Mouse (Mus musculus) neural tube, embryonic 14.5 days (tissue): ENCODE measurements at regions not wholly inside any gene's neighbourhood (a gene's known extent, or its start where the extent isn't known, plus 50 kb on each side); places are given as distances from the start of the nearest gene placed in this dataset.
A peak's percentile ranks its signal among the peaks of the same experiment; 100 is the strongest.

Source experiments
- ATAC-seq: fragments of 200-750 bp; cut with Nextera tagmentation; 2 replicates; pipeline ENCODE4 v1.8.0; 2017; ENCODE audit warnings: low read depth, mild to moderate bottlenecking, moderate TSS enrichment, moderate library complexity
- H3K27ac ChIP-seq: fragments of 300-500 bp; sonication (generic); 2 replicates; pipeline ENCODE4 v1.5.1; 2014; ENCODE audit warnings: low read depth, mild to moderate bottlenecking, control low read depth, low read length, moderate library complexity, mixed read lengths
- H3K27me3 ChIP-seq: fragments of 300-500 bp; sonication (generic); 2 replicates; pipeline ENCODE4 v1.6.1; 2014; ENCODE audit warnings: low read length; ENCODE audit not compliant: control insufficient read depth, insufficient read depth
- H3K36me3 ChIP-seq: fragments of 300-500 bp; sonication (generic); 2 replicates; pipeline ENCODE4 v1.6.1; 2014; ENCODE audit warnings: low read length, mixed read lengths; ENCODE audit not compliant: control insufficient read depth, insufficient read depth
- H3K4me1 ChIP-seq: fragments of 300-500 bp; sonication (generic); 2 replicates; pipeline ENCODE4 v1.6.1; 2014; ENCODE audit warnings: low read length; ENCODE audit not compliant: control insufficient read depth, insufficient read depth
- H3K4me2 ChIP-seq: fragments of 300-500 bp; sonication (generic); 2 replicates; pipeline ENCODE4 v1.6.1; 2014; ENCODE audit warnings: mild to moderate bottlenecking, low read depth, low read length, control low read depth
- H3K4me3 ChIP-seq: fragments of 300-500 bp; sonication (generic); 2 replicates; pipeline ENCODE4 v1.5.1; 2014; ENCODE audit warnings: low read depth, low read length, control low read depth, mixed read lengths
- H3K9ac ChIP-seq: fragments of 300-500 bp; sonication (generic); replicated peaks from 2 replicates; pipeline ENCODE4 v1.6.1; 2014; ENCODE audit warnings: low read depth, mild to moderate bottlenecking, control low read depth, low read length, mixed read lengths
- H3K9me3 ChIP-seq: fragments of 300-500 bp; sonication (generic); 2 replicates; pipeline ENCODE4 v1.6.1; 2016; ENCODE audit warnings: low read length; ENCODE audit not compliant: control insufficient read depth
- WGBS: fragments of 180-500 bp; shearing (Covaris S2); extraction: QIAGEN DNeasy Blood & Tissue Kit; methylation state at CpG from one replicate; pipeline ENCODE4 v1.1.7; 2014; 5-methylcytosine and 5-hydroxymethylcytosine counted together

DNA sequence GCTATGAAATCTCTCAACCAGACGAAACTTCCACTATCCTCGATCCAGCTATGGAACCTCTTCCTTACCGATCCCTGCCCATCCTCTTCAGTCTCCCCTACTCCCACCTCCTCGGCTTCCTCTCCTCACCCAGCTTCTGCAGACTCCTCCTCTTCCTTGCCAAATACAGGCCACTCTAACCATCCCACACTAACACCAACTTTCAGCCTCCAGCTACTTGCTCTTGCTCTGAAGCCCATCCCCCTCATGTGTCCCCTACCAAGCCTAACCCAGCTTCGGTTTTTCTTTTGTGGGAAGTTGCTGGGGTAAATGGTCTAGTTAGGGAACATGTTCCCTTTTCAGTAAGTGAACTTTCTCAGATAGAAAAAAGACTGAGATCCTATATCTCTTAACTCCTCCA, 80.8 kb downstream of the Tmem17 start:
- Histone ChIP-seq H3K9ac (no peak overlapping the region), H3K36me3 (no peaks in the 10 kb centered on the region), H3K27me3 (no peaks in the 10 kb centered on the region), H3K4me3 (no peak overlapping the region), H3K9me3 (no peaks in the 10 kb centered on the region), H3K4me1 (0 out of 2 replicates have a peak, but pooled peaks cover 4% of the 10 kb centered on the region), H3K27ac (no peak overlapping the region), H3K4me2 (no peak overlapping the region)
- 91% methylated on average over 5 of the region's 5 CpGs for WGBS
- no peak for ATAC-seq

DNA sequence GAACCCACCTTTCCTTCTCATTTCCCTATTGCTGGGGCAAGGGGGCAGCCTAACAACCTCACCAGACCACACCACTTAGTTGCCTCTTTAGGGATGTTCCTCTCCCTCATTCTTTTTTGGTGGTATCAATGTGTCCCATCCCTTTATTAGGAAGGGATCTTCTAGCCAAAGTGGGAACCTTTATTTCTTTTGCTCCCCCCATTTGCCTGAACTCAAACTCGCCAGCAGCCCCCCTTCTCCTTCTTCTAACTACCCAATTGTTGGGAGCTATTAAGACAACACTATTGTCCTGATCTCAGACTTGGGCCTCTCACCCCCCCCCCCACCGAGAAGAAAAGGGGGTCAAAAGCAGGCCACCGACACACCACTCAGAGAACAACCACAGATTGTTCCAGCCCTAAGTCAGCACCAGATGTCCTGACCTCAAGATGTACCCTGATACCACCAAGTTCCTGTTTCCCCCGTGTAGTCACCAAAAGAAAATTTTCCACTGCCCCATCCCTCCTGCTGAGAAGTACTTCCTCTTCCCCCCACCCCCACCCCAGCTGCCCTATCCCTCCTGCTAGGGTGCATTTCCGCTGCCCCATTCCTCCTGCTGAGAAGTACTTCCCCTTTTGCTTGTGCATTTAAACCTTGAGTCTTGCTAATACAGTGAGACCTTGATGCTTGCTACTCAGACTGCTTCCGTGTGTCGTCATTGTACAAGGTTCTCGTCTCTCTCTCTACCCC, 84.4 kb downstream of the Tmem17 start:
- Histone ChIP-seq H3K27me3 (no peaks in the 10 kb centered on the region), H3K4me2 (no peak overlapping the region), H3K9ac (no peak overlapping the region), H3K9me3 (no peaks in the 10 kb centered on the region), H3K27ac (no peak overlapping the region), H3K4me3 (no peak overlapping the region), H3K36me3 (no peaks in the 10 kb centered on the region), H3K4me1 (no peaks in the 10 kb centered on the region)
- WGBS, result 79% methylated on average over 8 of the region's 8 CpGs
- no peak for ATAC-seq

DNA sequence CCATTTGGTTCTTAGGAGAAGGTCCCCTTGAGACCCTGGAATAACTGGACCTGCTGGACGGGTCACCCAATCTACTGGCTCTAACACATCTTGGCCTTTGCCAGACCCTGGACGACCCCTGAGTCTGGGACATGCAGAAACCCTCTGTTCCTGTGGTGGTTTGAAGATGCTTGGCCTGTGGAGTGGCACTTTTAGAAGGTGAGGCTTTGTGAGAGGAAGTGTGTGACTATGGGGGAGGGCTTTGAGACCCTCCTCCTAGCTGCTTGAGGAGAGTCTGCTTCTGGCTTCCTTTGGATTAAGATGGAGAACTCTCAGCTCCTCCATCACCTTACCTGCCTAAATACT, 84.9 kb downstream of the Tmem17 start:
- ATAC-seq, result no peak
- no peak overlapping the region for H3K4me3 ChIP-seq
- WGBS, result 94% methylated on average over 2 of the region's 2 CpGs
- H3K9ac ChIP-seq, result no peak overlapping the region
- H3K27ac ChIP-seq, result no peak overlapping the region
- H3K9me3 ChIP-seq, result no peaks in the 10 kb centered on the region
- H3K4me2 ChIP-seq, result no peak overlapping the region
- H3K36me3 ChIP-seq, result no peaks in the 10 kb centered on the region
- H3K27me3 ChIP-seq, result no peaks in the 10 kb centered on the region
- no peaks in the 10 kb centered on the region for H3K4me1 ChIP-seq

DNA sequence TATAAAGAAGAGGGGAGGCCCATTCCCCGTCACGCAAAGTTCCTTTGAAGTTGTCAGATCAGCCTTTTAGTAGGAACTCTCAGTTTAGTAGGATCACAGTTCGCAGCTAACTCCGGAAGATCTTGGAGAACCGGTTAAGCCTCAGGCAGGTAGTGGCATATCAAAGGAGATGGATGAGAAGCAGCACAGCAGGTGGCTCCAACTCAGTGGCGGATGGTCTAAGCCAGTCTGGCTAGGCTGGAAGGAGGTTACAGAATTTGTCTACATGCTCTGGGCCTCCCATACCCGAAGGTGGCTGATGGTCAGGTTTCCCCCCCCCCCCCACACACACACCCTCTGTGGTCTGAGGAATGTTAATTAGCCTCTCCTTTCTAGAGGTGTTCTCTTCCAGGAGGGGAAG, 88.5 kb downstream of the Tmem17 start:
- Histone ChIP-seq H3K4me3 (no peak overlapping the region), H3K4me2 (no peak overlapping the region), H3K36me3 (no peaks in the 10 kb centered on the region), H3K4me1 (no peaks in the 10 kb centered on the region), H3K9me3 (no peaks in the 10 kb centered on the region), H3K27me3 (no peaks in the 10 kb centered on the region), H3K9ac (no peak overlapping the region), H3K27ac (no peak overlapping the region)
- WGBS, result 68% methylated on average over 7 of the region's 7 CpGs
- no peak for ATAC-seq

DNA sequence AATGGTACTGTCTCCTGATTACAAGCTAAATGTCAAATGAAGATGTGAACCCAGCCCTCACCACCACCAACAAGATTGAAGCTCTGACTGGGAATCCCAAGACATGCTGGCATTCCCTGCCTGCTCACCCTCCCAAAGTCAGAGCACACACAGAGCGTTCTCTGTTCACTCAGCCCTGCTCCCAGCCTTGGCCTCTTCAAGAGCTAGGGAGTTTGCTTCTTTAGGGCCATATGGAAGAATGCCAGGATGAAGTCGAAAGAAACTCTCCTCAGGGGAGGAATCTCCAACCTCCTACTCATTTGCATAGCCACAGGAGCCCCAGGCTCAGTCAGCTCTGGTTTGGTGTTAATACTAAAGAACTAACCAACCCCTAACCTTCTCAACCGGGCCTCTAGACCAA, 90.1 kb downstream of the Tmem17 start:
- H3K27me3 ChIP-seq, result no peaks in the 10 kb centered on the region
- H3K9me3 ChIP-seq, result no peaks in the 10 kb centered on the region
- H3K27ac ChIP-seq, result no peak overlapping the region
- no peaks in the 10 kb centered on the region for H3K36me3 ChIP-seq
- H3K4me2 ChIP-seq, result no peak overlapping the region
- H3K4me1 ChIP-seq, result no peaks in the 10 kb centered on the region
- no peak overlapping the region for H3K4me3 ChIP-seq
- ATAC-seq, result peak; percentile 88
- H3K9ac ChIP-seq, result no peak overlapping the region
- WGBS, result 15% methylated on average over 3 of the region's 3 CpGs

DNA sequence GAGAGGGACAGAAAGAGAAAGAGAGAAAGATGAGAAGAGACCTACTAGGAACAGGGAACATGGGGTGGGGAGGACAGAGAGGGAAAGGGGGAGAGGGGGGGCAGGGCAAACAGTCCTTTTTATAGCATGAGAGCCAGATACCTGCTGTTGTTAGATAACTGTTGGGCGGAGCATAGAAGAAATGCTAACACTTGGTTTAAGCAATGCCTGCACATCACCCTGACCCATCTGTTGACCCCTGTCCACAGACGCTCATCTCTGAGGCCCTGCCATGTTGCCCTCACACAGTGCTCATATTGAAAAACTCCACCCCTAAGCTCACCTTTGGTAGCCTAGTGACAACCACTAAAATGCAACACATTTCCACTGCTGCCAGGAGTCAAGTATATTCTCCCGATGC, 90.7 kb downstream of the Tmem17 start:
- H3K9me3 ChIP-seq, result no peaks in the 10 kb centered on the region
- no peak for ATAC-seq
- no peak overlapping the region for H3K4me2 ChIP-seq
- H3K9ac ChIP-seq, result no peak overlapping the region
- H3K4me1 ChIP-seq, result no peaks in the 10 kb centered on the region
- H3K27ac ChIP-seq, result no peak overlapping the region
- H3K27me3 ChIP-seq, result no peaks in the 10 kb centered on the region
- no peaks in the 10 kb centered on the region for H3K36me3 ChIP-seq
- 69% methylated on average over 3 of the region's 3 CpGs for WGBS
- no peak overlapping the region for H3K4me3 ChIP-seq

DNA sequence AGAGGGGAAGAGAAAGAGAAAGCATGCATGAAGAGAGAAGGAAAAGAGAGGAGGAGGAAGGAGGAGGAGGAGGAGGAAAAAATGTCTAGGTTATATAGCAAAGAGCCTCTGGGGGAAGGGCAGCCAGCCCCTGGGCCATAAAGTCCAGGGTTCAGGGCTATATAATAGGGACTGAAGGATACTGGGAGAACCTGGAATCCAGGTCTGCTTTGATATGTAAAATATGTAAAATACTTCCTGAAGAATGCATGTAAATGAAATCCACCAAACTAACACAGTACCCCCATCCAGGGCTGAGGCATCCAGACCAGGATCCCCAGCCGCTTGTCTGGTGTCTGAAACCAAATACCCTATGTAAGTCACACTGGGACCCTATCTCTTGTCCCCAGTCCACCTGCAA, 91.5 kb downstream of the Tmem17 start:
- no peaks in the 10 kb centered on the region for H3K9me3 ChIP-seq
- no peak overlapping the region for H3K4me3 ChIP-seq
- no peaks in the 10 kb centered on the region for H3K27me3 ChIP-seq
- no peak overlapping the region for H3K27ac ChIP-seq
- no peak overlapping the region for H3K4me2 ChIP-seq
- H3K36me3 ChIP-seq, result no peaks in the 10 kb centered on the region
- ATAC-seq, result no peak
- H3K9ac ChIP-seq, result no peak overlapping the region
- H3K4me1 ChIP-seq, result no peaks in the 10 kb centered on the region
- 100% methylated on average over 1 of the region's 1 CpGs for WGBS

DNA sequence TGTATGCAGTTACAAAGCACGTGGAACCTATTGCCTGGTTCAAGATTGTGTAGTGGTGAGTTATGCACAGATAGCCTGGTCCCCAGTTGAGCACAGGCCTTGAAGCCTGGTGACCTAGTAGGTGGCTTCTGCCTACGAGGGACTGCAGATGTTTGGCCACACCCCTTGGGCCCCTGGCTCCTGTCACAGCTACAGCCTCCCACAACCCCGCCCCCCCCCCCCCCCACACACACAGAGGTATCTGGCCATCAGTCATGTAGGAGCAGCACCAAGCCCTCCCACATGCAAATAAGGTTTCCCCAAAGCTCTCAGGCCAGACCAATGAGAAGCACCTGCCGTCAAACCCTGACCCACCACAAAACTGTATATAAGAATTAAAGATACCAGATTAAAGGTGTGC, 94.5 kb downstream of the Tmem17 start:
- Histone ChIP-seq H3K36me3 (no peaks in the 10 kb centered on the region), H3K4me2 (no peak overlapping the region), H3K4me1 (peaks cover 3% of the 10 kb centered on the region; the same call in 1 of the 2 replicates), H3K9ac (no peak overlapping the region), H3K4me3 (no peak overlapping the region), H3K9me3 (no peaks in the 10 kb centered on the region), H3K27me3 (no peaks in the 10 kb centered on the region), H3K27ac (no peak overlapping the region)
- WGBS, result 70% methylated on average over 4 of the region's 4 CpGs
- no peak for ATAC-seq

DNA sequence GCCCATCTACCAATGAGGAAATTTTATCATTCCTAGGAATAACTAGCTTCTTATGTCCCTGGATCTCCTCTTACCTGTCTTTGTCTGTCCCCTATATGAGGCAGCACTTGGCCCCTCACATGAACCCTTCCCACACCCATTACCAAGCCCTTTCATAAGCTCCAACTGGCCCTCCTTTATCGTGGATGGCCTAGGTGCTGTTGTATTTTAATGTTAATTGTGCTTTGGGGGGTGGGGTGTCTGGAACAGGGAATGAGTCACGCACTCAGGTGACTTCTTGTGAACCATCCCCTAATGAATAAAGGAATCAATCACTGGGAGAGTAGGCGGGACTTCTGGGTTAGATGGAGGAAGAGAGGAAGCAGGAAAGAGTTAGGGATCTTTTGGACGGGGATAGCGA, 95.8 kb downstream of the Tmem17 start:
- Histone ChIP-seq H3K9me3 (no peaks in the 10 kb centered on the region), H3K36me3 (no peaks in the 10 kb centered on the region), H3K4me1 (peaks cover 3% of the 10 kb centered on the region; the same call in 1 of the 2 replicates), H3K4me2 (no peak overlapping the region), H3K27me3 (no peaks in the 10 kb centered on the region), H3K4me3 (no peak overlapping the region), H3K27ac (no peak overlapping the region), H3K9ac (no peak overlapping the region)
- WGBS, result 79% methylated on average over 5 of the region's 5 CpGs
- no peak for ATAC-seq
